In the genomic region with DNA sequence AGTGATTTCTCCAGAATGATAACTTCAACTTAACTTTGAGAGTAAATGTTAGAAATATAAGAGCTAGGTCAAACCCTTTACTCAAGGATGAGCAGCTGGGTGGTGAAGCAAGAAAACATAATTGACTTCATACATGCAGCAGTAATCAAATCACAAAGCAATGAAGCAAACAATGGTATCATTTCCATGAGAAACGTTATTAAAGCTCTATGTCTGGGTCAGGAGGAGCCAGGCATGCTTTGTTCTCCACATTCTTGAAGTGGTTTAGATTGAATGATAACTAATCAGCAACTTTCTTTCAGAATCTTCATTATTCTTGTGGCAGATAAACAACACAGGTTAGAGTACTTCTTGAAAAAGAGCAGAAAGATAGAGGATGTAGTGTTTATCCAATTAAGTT, we compare ENCODE assay signal across 22 mouse cellular contexts.
A peak's percentile ranks its signal among the peaks of the same experiment; 100 is the strongest.
DNase-seq lines count a peak whose midpoint lies in the region; ATAC-seq and TF ChIP-seq lines count a peak whose summit lies in the region.
"Had no signal": no experiment of that assay in that cellular context is flagged by ENCODE, and none has a peak within 500 bp of the region (broad histone marks: within the 10 kb centered on the region; RNA-seq: fewer than 3 reads in every experiment).

No protein-coding gene starts in this region.

- no peak overlapping the region for H3K4me2 ChIP-seq in lung, postnatal 0 days (replicated peaks; ENCODE audit: low read depth, low read length)

- DNase-seq in Muller cell, postnatal 12 days (ENCODE audit: inconsistent ontology term): peak; percentile 71
- peak; percentile 75 for DNase-seq in retina, embryonic 14.5 days (ENCODE audit: low spot score)
- peak; percentile 62 for DNase-seq in retina, postnatal 1 day
- DNase-seq in adrenal gland, postnatal 10 days: no peak
- DNase-seq in thymus, postnatal 10 days (ENCODE audit: low spot score in 2 of 2): no peak
- DNase-seq in lung, postnatal 0 days (ENCODE audit: low spot score): no peak
- DNase-seq: adrenal gland, adult 2 months; adrenal gland, adult 8-10 months; adrenal gland, postnatal 14 days; adrenal gland, postnatal 25 days; adrenal gland, postnatal 36 days; B cell, adult 2 months; cerebellum, adult 11 months; cerebellum, adult 11-12 months; cerebellum, adult 18-20 months; cerebellum, adult 2 months; cerebellum, adult 8-10 months had no signal

- H3K9me3 ChIP-seq in lung, postnatal 0 days (ENCODE audit: low read length): no peaks in the 10 kb centered on the region
- H3K9me3 ChIP-seq: G1E had no signal

- no peak for TF ChIP-seq CTCF in lung, postnatal 0 days (IDR thresholded peaks at IDR 0.05)

- 25% methylated on average over 1 of the region's 1 CpGs for WGBS in lung, postnatal 0 days

- no peaks in the 10 kb centered on the region for H3K4me1 ChIP-seq in lung, postnatal 0 days (ENCODE audit: insufficient read depth, low read depth, low read length)

- no peak for ATAC-seq in lung, postnatal 0 days
- ATAC-seq: activated CD4-positive, CD25-positive, alpha-beta regulatory T cell, adult 4 months; CD4-positive, CD25-positive, alpha-beta regulatory T cell, adult 4 months; Patski had no signal

- no peaks in the 10 kb centered on the region for H3K36me3 ChIP-seq in lung, postnatal 0 days (ENCODE audit: insufficient read depth, low read length)
- H3K36me3 ChIP-seq: G1E had no signal

- H3K27me3 ChIP-seq in lung, postnatal 0 days (replicated peaks; ENCODE audit: insufficient read depth, low read length): no peaks in the 10 kb centered on the region
- H3K27me3 ChIP-seq: CH12.LX, Patski had no signal

- TF ChIP-seq EP300 in lung, postnatal 0 days (IDR thresholded peaks at IDR 0.05): no peak

- no peak overlapping the region for H3K4me3 ChIP-seq in lung, postnatal 0 days (ENCODE audit: low read depth, low read length)

- H3K27ac ChIP-seq in lung, postnatal 0 days (ENCODE audit: low read length): no peak overlapping the region

- no peak overlapping the region for H3K9ac ChIP-seq in lung, postnatal 0 days (replicated peaks; ENCODE audit: low read depth)

Comparison
In these comparisons a context has a peak if more than half of its experiments do, and no peak if none do; other contexts are left out.
1. DNase-seq: peak in Muller cell, postnatal 12 days (single experiment), retina, embryonic 14.5 days (single experiment) and retina, postnatal 1 day (single experiment); none in adrenal gland, postnatal 10 days (single experiment), thymus, postnatal 10 days (0 of 2) and lung, postnatal 0 days (single experiment).